Mouse (Mus musculus): ENCODE results near the gene Wnt11. TPM values are rescaled to one million over a fixed set of nuclear protein-coding genes. Genes with fewer than 3 reads are reported as not detected.

Wnt11 gene
- total and polyA plus RNA-seq, 3 experiments, result not detected

- H3K36me3 ChIP-seq (ENCODE audit: control insufficient read depth in 1 of 2, insufficient read depth in 2 of 2, low read length in 2 of 2), result no peaks in the 10 kb centered on the region
- H3K79me2 ChIP-seq (ENCODE audit: control insufficient read depth, insufficient read depth, low read length, poor library complexity), result no peaks in the 10 kb centered on the region
- no peak overlapping the region for H3K4me3 ChIP-seq (ENCODE audit: control insufficient read depth in 1 of 2, insufficient read depth in 1 of 2, low read depth in 2 of 2, low read length in 2 of 2)
- H3K27ac ChIP-seq (ENCODE audit: control insufficient read depth, low read depth, low read length), result no peak overlapping the region
- no peak for DNase-seq (ENCODE audit: low read depth, low spot score)
- TF ChIP-seq NRF1 (IDR thresholded peaks at IDR 0.05; ENCODE audit: insufficient read depth, low read depth, low read length, poor library complexity, severe bottlenecking), result no peak
- no peak for TF ChIP-seq NELFE (IDR thresholded peaks at IDR 0.05; ENCODE audit: low read depth, low read length)
- TF ChIP-seq USF1 (IDR thresholded peaks at IDR 0.05; ENCODE audit: low read depth, low read length), result no peak
- TF ChIP-seq ZNF384 (IDR thresholded peaks at IDR 0.05; ENCODE audit: low read depth, low read length), result no peak
- TF ChIP-seq POLR2AphosphoS2 (IDR thresholded peaks at IDR 0.05; ENCODE audit: low read length), result no peak
- no peak for TF ChIP-seq SIN3A (IDR thresholded peaks at IDR 0.05; ENCODE audit: low read length)
- TF ChIP-seq MXI1 (IDR thresholded peaks at IDR 0.05; ENCODE audit: low read depth, low read length), result no peak
- TF ChIP-seq GATA1 (IDR thresholded peaks at IDR 0.05; ENCODE audit: low read depth, low read length), result no peak
- no peak for TF ChIP-seq CHD2 (IDR thresholded peaks at IDR 0.05; ENCODE audit: low read length)
- TF ChIP-seq MYC (IDR thresholded peaks at IDR 0.05; ENCODE audit: low read depth, low read length), result no peak
- no peak for TF ChIP-seq MAX (IDR thresholded peaks at IDR 0.05; ENCODE audit: low read length)
- no peak for TF ChIP-seq MYB (IDR thresholded peaks at IDR 0.05; ENCODE audit: low read depth, low read length)
- TF ChIP-seq ELF1 (IDR thresholded peaks at IDR 0.05; ENCODE audit: low read depth, low read length), result no peak
- H3K27me3 ChIP-seq (ENCODE audit: control insufficient read depth in 1 of 2, insufficient read depth in 2 of 2, low read length in 2 of 2), result peaks cover 0 to 3% of the 10 kb centered on the region in 2 experiments
- no peaks in the 10 kb centered on the region for H3K4me1 ChIP-seq (ENCODE audit: control insufficient read depth in 1 of 2, insufficient read depth in 2 of 2, low read length in 2 of 2)
- no peak overlapping the region for H3K9ac ChIP-seq (ENCODE audit: control insufficient read depth, low read depth, low read length, poor library complexity, severe bottlenecking)
- H3K9me3 ChIP-seq (replicated peaks; ENCODE audit: insufficient read depth, low read length), result no peaks in the 10 kb centered on the region
These were observed 41.1 kb upstream of the Wnt11 start for GRCm38 (mm10) chr7:98793811-98794210.

- Histone ChIP-seq H3K4me1 (ENCODE audit: control insufficient read depth in 1 of 2, insufficient read depth in 2 of 2, low read length in 2 of 2) (no peaks in the 10 kb centered on the region), H3K27me3 (ENCODE audit: control insufficient read depth in 1 of 2, insufficient read depth in 2 of 2, low read length in 2 of 2) (peaks cover 0 to 3% of the 10 kb centered on the region in 2 experiments), H3K79me2 (ENCODE audit: control insufficient read depth, insufficient read depth, low read length, poor library complexity) (no peaks in the 10 kb centered on the region), H3K4me3 (ENCODE audit: control insufficient read depth in 1 of 2, insufficient read depth in 1 of 2, low read depth in 2 of 2, low read length in 2 of 2) (no peak overlapping the region), H3K9me3 (replicated peaks; ENCODE audit: insufficient read depth, low read length) (no peaks in the 10 kb centered on the region), H3K36me3 (ENCODE audit: control insufficient read depth in 1 of 2, insufficient read depth in 2 of 2, low read length in 2 of 2) (no peaks in the 10 kb centered on the region), H3K27ac (ENCODE audit: control insufficient read depth, low read depth, low read length) (no peak overlapping the region), H3K9ac (ENCODE audit: control insufficient read depth, low read depth, low read length, poor library complexity, severe bottlenecking) (no peak overlapping the region)
- DNase-seq (ENCODE audit: low read depth, low spot score), result no peak
- no peak for TF ChIP-seq MAZ (IDR thresholded peaks at IDR 0.05; ENCODE audit: low read depth, low read length)
- no peak for TF ChIP-seq GATA1 (IDR thresholded peaks at IDR 0.05; ENCODE audit: low read depth, low read length)
- no peak for TF ChIP-seq NRF1 (IDR thresholded peaks at IDR 0.05; ENCODE audit: insufficient read depth, low read depth, low read length, poor library complexity, severe bottlenecking)
- no peak for TF ChIP-seq JUND (IDR thresholded peaks at IDR 0.05; ENCODE audit: low read depth, low read length)
- TF ChIP-seq SMC3 (IDR thresholded peaks at IDR 0.05; ENCODE audit: low read depth, low read length), result no peak
- no peak for TF ChIP-seq KAT2A (conservative IDR thresholded peaks at IDR 0.05; ENCODE audit: low read depth, low read length)
- TF ChIP-seq POLR2A (IDR thresholded peaks at IDR 0.05; ENCODE audit: control insufficient read depth in 1 of 2, insufficient read depth in 1 of 2, low read depth in 1 of 2, low read length in 2 of 2, poor library complexity in 1 of 2), result no peak
- TF ChIP-seq MYC (IDR thresholded peaks at IDR 0.05; ENCODE audit: low read depth, low read length), result no peak
- TF ChIP-seq CTCF (IDR thresholded peaks at IDR 0.05 in 2 of 3, conservative IDR thresholded peaks at IDR 0.05 in 1 of 3; ENCODE audit: control insufficient read depth in 1 of 3, insufficient read depth in 1 of 3, low read depth in 2 of 3, low read length in 3 of 3, poor library complexity in 1 of 3, severe bottlenecking in 1 of 3), result no peak
- TF ChIP-seq ZNF384 (IDR thresholded peaks at IDR 0.05; ENCODE audit: low read depth, low read length), result no peak
- no peak for TF ChIP-seq ZMIZ1 (IDR thresholded peaks at IDR 0.05; ENCODE audit: low read depth, low read length)
- no peak for TF ChIP-seq GABPA (IDR thresholded peaks at IDR 0.05; ENCODE audit: low read depth, low read length)
- no peak for TF ChIP-seq SIN3A (IDR thresholded peaks at IDR 0.05; ENCODE audit: low read length)
- TF ChIP-seq TCF12 (IDR thresholded peaks at IDR 0.05; ENCODE audit: low read depth, low read length), result no peak
- no peak for TF ChIP-seq UBTF (IDR thresholded peaks at IDR 0.05; ENCODE audit: borderline replicate concordance, insufficient read depth, low read depth, low read length)
- TF ChIP-seq ZKSCAN1 (IDR thresholded peaks at IDR 0.05; ENCODE audit: low read depth, low read length), result no peak
- TF ChIP-seq HCFC1 (IDR thresholded peaks at IDR 0.05; ENCODE audit: low read depth, low read length), result no peak
These were observed 40.5 kb upstream of the Wnt11 start for GRCm38 (mm10) chr7:98794444-98794843.
